Mouse (Mus musculus) thymus, postnatal 25 days (tissue): ENCODE measurements around the gene Gm7694.

ENCODE experiments used
- DNase-seq: peaks from one replicate; pipeline ENCODE4 v3.0.0; 2022

Gene Gm7694

DNA sequence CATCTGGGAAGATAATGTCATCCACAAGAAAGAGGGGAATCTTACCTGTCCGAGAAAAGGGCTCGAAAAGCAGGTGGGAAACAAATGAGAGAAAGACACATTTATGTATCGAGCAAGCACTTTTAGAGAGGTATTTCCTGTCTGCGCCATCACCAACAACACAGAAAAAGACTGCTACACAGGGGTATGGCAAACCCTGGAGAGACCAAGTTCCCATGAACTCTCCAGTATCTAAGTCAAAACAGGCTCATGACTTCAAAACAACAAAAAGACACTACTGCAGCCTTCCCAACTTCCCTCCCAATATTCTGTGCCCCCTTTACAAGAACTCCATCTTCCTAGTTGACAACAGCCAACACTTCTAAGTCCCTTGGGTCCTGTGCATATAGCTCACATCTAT, at the start of gene Gm7694:
Gene Gm7694, minus strand, starts transcription at position 101 of the 400 bp plus-strand sequence.
- DNase-seq = no peak

DNA sequence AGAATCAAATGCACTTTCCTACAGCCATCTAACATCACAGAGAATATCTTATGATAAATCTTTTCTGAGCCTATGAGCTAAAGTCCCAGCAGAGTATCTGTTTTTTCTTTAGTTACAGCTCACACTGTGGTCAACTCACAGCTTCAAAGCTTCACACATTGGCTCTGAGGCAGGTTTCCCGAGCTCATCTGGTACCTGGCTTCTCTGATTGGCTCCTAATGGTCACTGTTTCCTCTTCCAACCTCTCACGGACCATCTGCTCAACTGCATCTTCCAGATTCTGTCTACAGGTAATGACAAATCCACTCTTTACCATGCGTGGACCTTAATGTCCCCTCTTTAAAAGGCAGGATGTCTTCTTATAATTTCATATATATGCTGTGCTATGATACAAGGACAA, 47.2 kb upstream of the Gm7694 start:
- no peak for DNase-seq

DNA sequence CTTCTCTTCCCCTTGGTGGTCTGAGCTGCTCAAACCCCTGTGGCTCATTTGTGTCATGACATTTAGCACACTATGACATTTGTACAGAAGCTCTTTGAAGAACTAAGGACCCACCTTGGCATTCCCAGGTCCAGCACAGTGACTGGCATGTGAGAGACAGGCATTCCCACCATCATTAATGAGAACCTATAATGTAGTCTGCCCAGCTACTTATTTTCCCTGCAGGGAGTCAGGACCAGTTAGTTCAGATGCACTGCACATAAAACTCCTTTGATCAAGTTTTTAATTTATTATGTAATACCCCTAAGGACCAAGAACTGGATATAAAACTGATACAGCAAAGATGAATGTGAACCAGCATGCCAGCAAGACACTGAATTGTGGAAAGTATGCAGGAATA, 44.9 kb upstream of the Gm7694 start:
- no peak for DNase-seq

DNA sequence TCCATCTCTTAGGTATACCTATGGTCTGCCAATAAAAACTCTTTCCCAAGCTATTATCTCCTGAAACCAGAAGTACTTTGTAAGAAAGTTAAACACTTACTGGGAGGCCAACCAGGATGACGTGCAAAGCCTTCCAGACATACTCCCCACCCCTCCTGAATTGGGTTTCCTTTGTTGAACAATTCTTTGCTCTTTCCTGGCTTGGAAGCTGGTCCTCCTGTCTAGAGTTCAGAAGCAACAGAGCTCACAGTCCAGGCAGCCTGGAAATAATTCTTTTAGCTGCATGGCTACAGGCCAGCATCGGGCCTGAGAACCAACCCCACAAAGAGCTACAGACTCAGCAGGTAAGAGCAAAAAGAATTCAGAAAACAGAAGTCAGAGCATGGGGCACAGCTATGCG, 40.1 kb upstream of the Gm7694 start:
- no peak for DNase-seq

DNA sequence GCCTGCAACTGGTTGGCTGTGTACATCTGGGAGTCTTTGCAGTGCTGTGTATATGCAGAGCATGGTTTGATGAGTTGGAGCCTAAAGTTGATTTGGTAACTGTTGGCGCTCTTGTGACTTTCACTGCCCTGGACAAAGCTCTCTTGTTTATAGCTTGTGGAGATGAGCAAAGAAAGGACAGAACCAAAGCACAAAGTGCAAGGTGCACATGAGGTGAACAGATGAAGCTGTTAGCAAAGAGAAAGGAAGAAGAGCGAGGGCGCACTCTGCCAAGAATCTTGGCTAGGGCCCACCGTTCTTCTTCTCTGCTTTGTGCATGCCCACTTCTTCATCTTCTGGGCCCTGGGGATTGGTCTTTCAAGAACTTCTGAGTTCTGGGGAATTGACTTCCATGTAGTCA, 37.8 kb upstream of the Gm7694 start:
- no peak for DNase-seq

DNA sequence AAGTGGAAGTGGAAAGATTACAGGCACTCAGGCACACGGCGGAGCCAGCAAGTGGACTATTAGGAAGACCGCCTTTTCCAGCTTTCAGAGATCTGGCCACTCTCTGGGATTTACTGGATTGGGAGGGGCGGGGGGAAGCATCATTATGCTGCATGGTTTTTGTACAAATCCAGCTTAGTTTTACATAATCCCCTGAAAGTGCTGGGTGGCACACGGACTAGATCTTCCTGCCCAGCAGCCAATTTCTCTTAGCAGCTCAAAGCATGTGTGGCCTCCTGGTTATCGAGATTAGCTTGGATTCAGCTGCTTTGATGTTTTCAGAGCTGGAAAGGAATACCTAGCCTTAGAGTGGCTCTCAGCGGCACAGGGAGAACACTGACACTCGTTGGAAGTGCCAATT, 36.9 kb upstream of the Gm7694 start:
- no peak for DNase-seq

DNA sequence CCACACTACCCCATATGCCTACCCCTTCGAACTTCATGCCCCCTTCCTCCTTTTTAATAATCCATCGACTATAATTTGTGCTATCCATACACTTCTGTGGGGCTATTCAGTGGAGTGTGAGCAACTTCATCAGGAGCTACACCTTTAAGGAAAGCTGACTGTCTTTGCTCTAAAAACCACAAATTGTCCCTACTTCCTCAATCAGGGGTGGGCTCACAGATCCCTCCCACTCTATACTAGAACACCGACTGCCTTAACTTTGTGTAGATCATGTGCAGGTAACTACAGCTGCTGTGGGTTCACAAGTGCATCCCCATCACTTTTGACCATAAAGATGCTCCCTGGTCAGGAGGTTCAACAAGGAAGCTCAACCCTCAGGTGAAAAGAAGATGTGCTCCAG, 33.8 kb upstream of the Gm7694 start:
- DNase-seq = no peak

DNA sequence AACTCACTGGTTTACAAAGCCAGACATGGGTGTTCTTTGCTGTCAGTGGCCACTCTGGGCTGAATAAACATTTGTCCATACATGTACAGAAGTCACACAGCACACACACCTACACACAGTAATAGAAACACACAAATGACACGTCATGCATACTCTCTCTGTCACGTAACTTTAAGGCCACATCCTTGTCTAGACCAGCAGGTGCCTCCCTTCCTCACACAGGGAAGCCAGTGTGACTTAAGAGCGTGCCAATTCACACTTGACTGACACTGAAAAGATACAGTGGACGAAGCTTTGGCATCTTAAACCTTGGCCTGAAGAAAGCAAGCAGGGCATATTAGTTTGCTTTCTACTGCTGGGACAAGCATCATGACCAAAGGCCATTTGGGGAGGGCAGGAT, 26.6 kb upstream of the Gm7694 start:
- DNase-seq = no peak

DNA sequence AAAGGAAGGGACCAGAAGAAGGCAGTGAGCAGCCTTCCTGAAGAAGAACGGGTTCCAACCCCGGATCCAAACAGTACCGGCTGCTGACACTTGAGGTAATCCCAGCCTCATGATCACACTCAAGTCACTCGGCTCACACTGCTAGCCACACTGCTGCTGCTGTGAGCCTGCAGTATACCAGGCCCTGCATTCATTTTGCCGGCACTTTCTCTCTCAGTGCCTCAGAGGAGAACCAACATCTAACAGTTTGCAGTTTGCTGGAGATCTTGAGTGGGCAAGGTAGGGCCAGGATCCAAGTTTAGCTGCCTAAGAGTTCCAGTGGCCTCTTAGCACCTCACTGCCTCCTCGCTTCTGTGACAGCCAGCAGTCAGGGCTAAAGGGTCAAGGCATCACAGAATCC, 25.8 kb upstream of the Gm7694 start:
- no peak for DNase-seq

DNA sequence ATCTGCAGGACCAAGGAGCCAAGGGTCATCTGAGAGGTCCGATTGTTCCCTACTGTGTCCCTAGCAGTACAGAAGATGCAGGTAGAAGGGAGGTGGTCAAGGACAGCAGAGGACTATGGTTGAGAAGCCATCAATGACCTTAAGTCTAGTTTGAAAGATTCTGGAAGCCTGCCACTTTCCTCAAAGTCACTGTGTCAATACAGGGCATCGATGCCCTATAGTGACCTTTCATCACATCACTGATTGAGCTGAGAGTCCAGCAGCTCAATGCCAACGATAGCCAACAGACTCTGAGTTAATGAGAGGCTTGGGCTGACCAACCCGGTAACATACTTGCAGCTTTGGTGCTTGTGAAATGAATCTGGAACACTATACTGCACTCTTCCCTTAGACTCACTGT, 19.1 kb upstream of the Gm7694 start:
- no peak for DNase-seq

DNA sequence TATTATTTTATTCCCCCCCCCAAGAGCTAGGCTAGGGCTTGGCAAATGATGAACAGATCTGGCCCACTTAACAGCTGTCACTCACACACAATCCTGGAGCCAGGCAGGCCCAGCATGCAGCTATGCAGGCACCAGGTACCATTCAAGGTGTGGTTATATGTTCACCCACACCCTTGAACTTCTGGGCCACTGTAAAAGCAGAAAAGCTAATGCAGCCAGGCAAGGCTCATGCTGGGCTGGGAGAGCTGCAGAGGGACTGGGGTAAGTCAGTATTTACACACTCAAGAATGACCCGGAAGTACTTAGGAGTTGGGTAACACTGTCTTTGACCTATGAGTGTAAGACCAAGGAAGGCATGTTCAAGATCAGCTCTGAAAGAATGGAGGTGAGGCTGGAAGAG, 18.2 kb upstream of the Gm7694 start:
- DNase-seq = no peak

DNA sequence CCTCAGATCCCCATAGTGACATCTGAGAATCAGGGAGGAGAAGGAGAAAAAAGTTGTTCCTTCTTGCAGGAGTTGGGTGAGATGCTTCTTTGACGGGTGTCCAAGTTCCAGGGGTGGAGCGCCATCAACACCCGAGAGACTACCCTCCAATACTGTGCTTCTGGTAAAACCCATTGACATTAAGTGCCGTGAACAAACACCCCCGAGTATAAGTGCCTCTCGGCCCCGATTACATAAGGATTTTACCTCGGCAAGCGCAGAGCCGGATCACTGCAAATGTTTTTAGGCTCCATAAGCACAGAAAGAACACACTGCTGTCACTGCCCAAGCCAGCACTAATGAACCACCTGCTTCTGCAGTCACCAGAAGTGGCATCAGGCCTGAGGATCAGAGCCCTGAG, 16.9 kb upstream of the Gm7694 start:
- no peak for DNase-seq

DNA sequence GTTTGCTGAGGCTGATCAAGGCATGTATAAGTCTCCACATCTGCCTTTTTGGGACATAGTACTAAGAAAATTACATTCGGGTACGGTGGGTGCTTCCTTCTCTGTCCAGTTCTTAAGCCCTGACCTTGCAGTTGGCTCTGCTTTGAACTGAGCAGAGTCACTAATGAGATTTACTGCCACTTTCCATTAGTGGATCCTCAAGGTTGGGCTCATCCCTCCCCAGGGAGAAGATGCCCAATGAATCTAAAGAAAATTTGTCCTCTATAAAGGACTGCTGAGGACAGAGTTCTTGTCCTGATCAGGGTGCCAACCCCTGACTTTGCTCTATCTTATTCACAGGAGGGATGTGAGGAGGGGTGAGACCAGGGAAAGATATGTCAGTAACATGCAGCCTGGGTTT, 15.9 kb upstream of the Gm7694 start:
- no peak for DNase-seq

DNA sequence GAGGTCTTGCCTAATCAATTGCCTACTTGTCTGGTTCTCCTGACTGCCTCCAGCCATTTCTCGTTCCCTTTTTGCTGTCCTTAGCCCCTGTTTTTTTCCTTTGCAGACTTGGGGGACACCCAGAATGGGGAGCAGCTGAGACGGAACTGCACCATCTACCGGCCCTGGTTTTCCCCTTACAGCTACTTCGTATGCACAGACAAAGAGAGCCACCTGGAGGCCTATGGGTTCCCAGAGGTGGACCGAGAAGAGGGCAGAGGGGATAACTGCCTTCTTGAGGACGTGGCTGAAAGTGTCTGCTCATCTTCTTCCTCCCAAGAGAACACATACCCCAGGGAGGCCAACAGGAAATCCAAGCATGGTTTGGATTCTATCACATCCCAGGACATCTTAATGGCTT, 5.3 kb upstream of the Gm7694 start:
- no peak for DNase-seq

DNA sequence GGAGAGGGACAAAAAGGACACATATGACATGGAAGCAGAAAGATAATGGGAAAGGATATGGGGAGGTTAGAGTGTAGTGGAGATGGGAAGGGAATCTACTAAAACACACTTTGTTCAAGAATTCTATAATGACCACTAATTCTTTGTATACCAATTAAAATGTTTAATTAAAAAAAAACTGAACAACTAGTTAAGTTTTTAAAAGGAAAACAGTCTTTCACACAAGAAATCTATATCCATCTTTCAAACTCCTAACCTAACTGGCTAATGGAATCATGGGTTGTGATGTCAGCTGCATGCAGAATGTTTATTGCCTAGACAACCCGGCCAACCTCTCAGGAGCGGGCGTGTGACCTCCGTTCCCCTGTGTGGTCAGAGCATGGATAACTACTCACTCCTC, 2.4 kb upstream of the Gm7694 start, which contains the start of gene Spata46:
Gene Spata46, plus strand, starts transcription at position 301 of the 400 bp plus-strand sequence.
- DNase-seq = no peak

DNA sequence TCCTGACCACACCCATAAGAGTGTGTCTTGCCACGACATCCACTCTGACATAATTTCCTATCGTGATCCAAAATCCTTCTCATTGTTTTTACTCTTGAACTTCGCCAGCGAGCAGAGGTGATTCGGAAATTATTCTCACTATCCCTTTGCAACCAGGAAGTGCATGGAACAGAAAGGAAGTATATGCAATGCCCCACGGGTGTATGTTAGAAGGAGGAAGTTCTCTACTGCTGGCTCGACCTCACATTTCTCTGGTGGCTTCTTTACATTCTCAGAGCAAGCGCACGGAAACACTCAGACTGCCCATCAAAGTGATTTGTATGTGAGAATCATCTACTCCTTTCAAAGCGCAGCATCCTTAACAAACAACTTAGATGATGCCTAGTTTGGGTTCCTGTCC, 1.1 kb downstream of the Gm7694 start:
- DNase-seq = no peak

DNA sequence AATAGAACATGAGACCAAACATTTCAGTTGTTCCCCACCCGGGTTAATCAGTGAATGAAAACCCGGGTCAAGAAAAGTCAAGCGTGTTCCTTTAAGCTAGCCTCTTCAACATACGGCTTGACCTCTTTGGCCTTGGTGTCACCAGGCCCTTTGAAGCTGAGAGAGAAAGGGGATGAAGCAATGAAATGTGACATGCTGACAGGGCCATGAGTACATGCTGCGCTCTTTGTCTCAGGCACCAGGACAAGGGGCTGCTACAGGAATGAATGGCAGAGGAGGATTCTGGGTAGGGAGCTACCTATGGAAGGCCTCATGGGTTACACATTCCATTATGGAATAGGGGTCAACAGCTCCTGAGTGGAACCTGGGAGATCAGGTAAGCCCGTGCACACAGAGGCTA, 3.0 kb downstream of the Gm7694 start:
- no peak for DNase-seq

DNA sequence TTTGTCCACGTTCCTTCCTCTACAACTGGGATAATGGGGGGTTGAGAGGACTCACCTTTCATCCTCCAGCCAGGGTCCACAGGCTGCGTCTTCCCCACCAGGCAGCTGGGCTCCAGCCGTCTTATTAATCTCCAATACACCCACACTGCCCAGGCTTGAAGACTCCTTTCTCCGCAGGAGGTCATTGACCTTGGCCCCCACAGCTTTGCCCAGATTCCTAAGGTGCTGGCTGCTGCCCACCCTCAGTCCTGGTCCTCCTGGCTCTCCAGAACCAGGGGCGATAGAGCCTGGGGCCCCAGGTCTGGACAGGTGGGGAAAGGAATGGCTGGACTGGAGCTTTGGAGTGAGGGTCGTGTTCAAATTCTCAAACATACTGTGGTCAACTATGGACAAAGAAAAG, 3.7 kb downstream of the Gm7694 start:
- DNase-seq = no peak

DNA sequence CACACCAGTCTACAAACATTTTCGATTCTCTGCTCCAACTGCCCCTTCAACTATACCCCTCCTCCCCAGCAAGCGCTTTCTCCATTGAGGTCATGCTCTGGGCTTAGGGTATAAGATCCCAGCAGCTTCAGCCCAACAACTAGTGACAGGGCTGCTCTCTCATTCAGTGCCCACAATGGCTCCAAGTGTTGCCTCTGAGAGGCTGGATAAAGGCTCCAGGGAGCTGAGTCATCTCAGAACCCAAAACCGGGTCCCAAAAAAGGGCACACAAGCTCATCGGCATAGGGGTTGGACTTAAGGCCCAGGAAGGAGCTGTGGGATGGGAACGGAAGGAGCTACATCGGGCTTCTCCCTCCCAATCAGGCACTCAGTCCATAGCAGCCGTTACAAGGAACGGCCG, 4.4 kb downstream of the Gm7694 start:
- DNase-seq = no peak

DNA sequence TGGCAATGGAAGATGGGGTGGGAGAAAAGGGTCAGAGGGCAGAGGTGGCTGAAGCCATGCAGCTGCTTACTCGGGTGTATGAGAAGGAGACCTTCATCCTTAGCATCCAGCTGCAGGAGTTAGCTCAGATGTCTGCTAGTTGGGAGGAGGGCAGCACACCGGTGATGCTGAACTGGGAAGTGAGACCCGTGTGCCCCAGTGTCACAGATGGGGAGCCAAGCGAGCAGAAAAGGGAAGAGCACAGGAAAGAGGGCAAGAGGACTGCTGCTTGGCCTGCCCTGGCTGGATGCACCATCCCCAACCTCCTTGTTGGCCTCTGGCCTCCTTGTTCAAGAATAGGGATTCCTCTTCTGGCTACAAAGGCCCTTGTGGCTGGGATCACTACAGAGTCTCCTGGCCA, 6.6 kb downstream of the Gm7694 start:
- DNase-seq = no peak

DNA sequence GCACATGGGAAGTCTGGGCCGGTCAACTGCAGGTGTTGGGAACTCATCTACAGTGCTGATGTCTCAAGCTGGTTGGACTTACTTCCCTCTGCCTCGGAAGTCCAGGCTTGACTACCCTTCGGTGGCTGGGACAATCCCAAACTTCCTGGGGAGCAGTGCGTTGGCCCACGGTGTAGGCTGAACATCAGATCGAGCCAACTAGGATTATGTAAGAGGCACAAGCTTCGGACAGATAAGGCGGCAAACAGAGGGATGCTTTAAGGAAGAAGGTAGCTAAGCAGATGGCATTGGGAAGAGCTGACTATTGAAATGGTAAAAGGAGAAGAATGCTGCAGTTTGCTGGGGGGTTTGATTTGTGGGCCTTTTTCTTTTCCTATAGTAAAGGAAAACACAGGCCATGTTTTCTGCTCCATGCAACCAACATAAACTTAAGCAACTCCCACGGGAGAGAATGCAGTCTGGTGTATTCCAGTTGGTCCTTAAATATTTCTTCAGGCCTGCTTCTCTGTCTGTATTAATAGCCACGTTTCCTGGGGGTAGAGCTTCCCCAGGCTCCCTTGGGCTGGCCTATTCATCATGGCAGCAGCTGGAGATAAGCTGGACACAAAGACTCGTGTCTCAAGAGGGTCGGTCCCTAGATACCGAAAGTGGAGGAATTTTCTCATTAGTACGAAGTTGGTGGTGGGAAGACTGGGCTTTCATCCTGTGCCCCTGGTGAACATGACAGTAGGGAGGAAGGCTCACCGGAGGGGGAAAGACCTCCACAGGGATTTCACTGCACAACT, 11.2 kb downstream of the Gm7694 start:
- no peak for DNase-seq

DNA sequence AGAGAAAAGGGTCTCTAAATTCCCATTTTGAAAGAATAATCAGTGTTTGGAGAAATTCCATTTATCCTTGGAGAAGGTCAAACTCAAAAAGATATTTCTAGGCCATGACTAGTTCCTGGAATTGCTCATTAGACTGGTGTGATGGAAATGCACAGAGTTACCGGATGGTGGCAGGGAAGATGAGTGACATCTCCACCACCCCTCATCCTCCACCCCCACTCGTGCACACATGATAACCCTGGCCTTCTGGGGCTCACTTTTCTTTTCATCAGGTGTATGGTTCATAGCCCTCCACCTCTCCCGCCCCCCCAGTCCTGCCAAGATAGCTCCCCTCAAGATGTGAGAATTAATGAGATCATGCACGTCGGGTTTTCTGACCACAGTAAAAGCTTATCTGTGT, 12.9 kb downstream of the Gm7694 start:
- no peak for DNase-seq

DNA sequence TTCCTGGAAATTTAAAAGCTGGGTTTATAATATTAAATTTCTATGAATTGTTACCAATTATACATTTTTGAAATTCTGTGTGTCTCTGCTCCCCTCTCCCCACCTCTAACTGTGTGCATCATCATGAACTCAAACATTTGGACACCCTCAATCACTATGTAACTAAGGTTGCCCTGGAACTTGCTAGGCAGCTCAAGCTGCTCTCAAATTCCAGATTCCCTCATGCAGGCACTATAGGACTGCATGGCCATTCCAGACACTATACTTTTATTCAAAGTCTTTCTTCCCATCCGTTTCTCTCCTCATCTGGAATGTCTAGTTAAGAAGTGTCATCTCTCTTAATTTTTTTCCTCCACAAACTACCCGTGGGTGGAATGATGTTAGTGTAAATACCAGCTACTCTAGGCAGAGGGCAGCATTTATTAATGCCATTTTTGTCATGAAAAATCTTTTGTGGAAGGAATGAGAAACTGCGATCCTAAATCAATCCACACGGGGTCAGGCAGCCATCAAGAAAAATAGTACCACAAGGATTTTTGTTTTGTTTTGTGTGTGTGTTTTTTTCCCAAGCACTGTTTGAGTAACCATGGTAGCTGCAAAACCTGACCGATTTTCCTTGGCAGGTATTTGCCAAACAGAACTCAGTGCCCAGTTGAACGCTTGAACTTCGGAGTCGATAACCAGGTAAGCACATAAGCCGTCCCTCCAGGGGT, 13.7 kb downstream of the Gm7694 start:
- no peak for DNase-seq

DNA sequence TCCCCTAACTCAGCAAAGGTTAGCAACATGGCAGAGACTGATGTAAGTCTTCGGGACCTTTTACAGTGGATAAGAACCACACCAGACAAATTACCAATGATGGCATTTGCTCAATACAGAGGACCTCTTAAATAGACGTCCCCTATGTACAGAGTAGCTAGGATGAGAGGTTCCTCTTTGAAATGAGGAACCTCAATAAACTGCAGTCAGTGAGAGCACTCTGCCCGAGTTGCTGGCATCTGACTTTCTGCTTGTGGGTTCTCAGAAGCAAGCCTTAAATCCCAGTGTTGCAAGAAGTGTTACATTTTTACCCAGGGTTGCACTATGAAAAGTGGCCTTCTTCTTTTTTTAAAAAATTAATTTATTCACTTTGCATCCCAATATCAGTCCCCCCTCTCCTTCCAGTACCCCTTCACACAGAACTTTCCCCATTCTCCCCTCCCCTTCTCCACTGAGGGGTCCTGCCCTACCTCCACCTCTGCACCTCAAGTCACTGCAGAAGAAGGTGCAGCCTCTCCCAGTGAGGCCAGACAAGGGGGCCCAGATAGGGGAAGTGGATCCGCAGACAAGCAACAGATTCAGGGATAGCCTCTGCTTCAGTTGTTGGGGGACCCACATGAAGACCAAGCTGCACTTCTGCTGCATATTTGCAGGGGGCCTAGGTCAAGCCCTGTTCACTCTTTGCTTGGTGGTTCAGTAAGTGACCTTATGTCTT, 23.6 kb downstream of the Gm7694 start:
- no peak for DNase-seq
